Mouse (Mus musculus): ENCODE data around the gene Exo5. TPM values are rescaled to one million over a fixed set of nuclear protein-coding genes. Genes with fewer than 3 reads are reported as not detected.

Gene Exo5
- polyA plus RNA-seq, 1 experiment from 2014 or later = 27.2 TPM

- Histone ChIP-seq H3K9me3 (ENCODE audit: control insufficient read depth, low read length) (no peaks in the 10 kb centered on the region), H3K27me3 (ENCODE audit: control insufficient read depth, insufficient read depth, low read length) (no peaks in the 10 kb centered on the region), H3K27ac (ENCODE audit: low read depth, low read length) (no peak overlapping the region), H3K4me2 (ENCODE audit: low read depth, low read length) (no peak overlapping the region), H3K36me3 (ENCODE audit: control insufficient read depth, insufficient read depth, low read length) (no peaks in the 10 kb centered on the region), H3K4me3 (ENCODE audit: low read depth, low read length) (no peak overlapping the region), H3K9ac (replicated peaks; ENCODE audit: low read depth, low read length) (no peak overlapping the region), H3K4me1 (ENCODE audit: control insufficient read depth, insufficient read depth, low read length) (no peaks in the 10 kb centered on the region)
- 87% methylated on average over 11 of the region's 11 CpGs for WGBS
- no peak for ATAC-seq (ENCODE audit: low read depth)
These were observed 30.2 kb downstream of the Exo5 start for GRCm38 (mm10) chr4:120894584-120894983.

- H3K9ac ChIP-seq (replicated peaks; ENCODE audit: low read depth, low read length) = no peak overlapping the region
- no peak for ATAC-seq (ENCODE audit: low read depth)
- no peaks in the 10 kb centered on the region for H3K36me3 ChIP-seq (ENCODE audit: control insufficient read depth, insufficient read depth, low read length)
- no peaks in the 10 kb centered on the region for H3K4me1 ChIP-seq (ENCODE audit: control insufficient read depth, insufficient read depth, low read length)
- H3K9me3 ChIP-seq (ENCODE audit: control insufficient read depth, low read length) = no peaks in the 10 kb centered on the region
- WGBS = 77% methylated on average over 11 of the region's 11 CpGs
- H3K4me2 ChIP-seq (ENCODE audit: low read depth, low read length) = no peak overlapping the region
- no peak overlapping the region for H3K4me3 ChIP-seq (ENCODE audit: low read depth, low read length)
- no peaks in the 10 kb centered on the region for H3K27me3 ChIP-seq (ENCODE audit: control insufficient read depth, insufficient read depth, low read length)
- H3K27ac ChIP-seq (ENCODE audit: low read depth, low read length) = no peak overlapping the region
These were observed 31.0 kb downstream of the Exo5 start for GRCm38 (mm10) chr4:120893656-120894401.

- no peak overlapping the region for H3K27ac ChIP-seq (ENCODE audit: low read depth, low read length)
- H3K27me3 ChIP-seq (ENCODE audit: control insufficient read depth, insufficient read depth, low read length) = no peaks in the 10 kb centered on the region
- no peak overlapping the region for H3K4me3 ChIP-seq (ENCODE audit: low read depth, low read length)
- H3K9ac ChIP-seq (replicated peaks; ENCODE audit: low read depth, low read length) = no peak overlapping the region
- ATAC-seq (ENCODE audit: low read depth) = no peak
- H3K4me1 ChIP-seq (ENCODE audit: control insufficient read depth, insufficient read depth, low read length) = no peaks in the 10 kb centered on the region
- H3K4me2 ChIP-seq (ENCODE audit: low read depth, low read length) = no peak overlapping the region
- H3K36me3 ChIP-seq (ENCODE audit: control insufficient read depth, insufficient read depth, low read length) = no peaks in the 10 kb centered on the region
- WGBS = 76% methylated on average over 1 of the region's 1 CpGs
- H3K9me3 ChIP-seq (ENCODE audit: control insufficient read depth, low read length) = no peaks in the 10 kb centered on the region
These were observed 32.3 kb downstream of the Exo5 start for GRCm38 (mm10) chr4:120892516-120892915.

- no peak overlapping the region for H3K9ac ChIP-seq (replicated peaks; ENCODE audit: low read depth, low read length)
- no peak overlapping the region for H3K4me3 ChIP-seq (ENCODE audit: low read depth, low read length)
- H3K27me3 ChIP-seq (ENCODE audit: control insufficient read depth, insufficient read depth, low read length) = no peaks in the 10 kb centered on the region
- H3K4me1 ChIP-seq (ENCODE audit: control insufficient read depth, insufficient read depth, low read length) = no peaks in the 10 kb centered on the region
- no peak overlapping the region for H3K27ac ChIP-seq (ENCODE audit: low read depth, low read length)
- H3K9me3 ChIP-seq (ENCODE audit: control insufficient read depth, low read length) = no peaks in the 10 kb centered on the region
- no peak for ATAC-seq (ENCODE audit: low read depth)
- no peak overlapping the region for H3K4me2 ChIP-seq (ENCODE audit: low read depth, low read length)
- no peaks in the 10 kb centered on the region for H3K36me3 ChIP-seq (ENCODE audit: control insufficient read depth, insufficient read depth, low read length)
These were observed 32.9 kb downstream of the Exo5 start for GRCm38 (mm10) chr4:120891960-120892359.

GRCm38 (mm10) chr4:120890754-120891440 is 33.9 kb downstream of the Exo5 start:
- 38% methylated on average over 11 of the region's 11 CpGs for WGBS
- Histone ChIP-seq H3K27me3 (ENCODE audit: control insufficient read depth, insufficient read depth, low read length) (no peaks in the 10 kb centered on the region), H3K27ac (ENCODE audit: low read depth, low read length) (no peak overlapping the region), H3K9me3 (ENCODE audit: control insufficient read depth, low read length) (no peaks in the 10 kb centered on the region), H3K4me3 (ENCODE audit: low read depth, low read length) (no peak overlapping the region), H3K36me3 (ENCODE audit: control insufficient read depth, insufficient read depth, low read length) (no peaks in the 10 kb centered on the region), H3K9ac (replicated peaks; ENCODE audit: low read depth, low read length) (no peak overlapping the region), H3K4me2 (ENCODE audit: low read depth, low read length) (no peak overlapping the region), H3K4me1 (ENCODE audit: control insufficient read depth, insufficient read depth, low read length) (no peaks in the 10 kb centered on the region)
- no peak for ATAC-seq (ENCODE audit: low read depth)

- no peak overlapping the region for H3K4me3 ChIP-seq (ENCODE audit: low read depth, low read length)
- no peaks in the 10 kb centered on the region for H3K27me3 ChIP-seq (ENCODE audit: control insufficient read depth, insufficient read depth, low read length)
- no peak for ATAC-seq (ENCODE audit: low read depth)
- WGBS = 73% methylated on average over 8 of the region's 8 CpGs
- no peaks in the 10 kb centered on the region for H3K9me3 ChIP-seq (ENCODE audit: control insufficient read depth, low read length)
- H3K4me1 ChIP-seq (ENCODE audit: control insufficient read depth, insufficient read depth, low read length) = no peaks in the 10 kb centered on the region
- H3K4me2 ChIP-seq (ENCODE audit: low read depth, low read length) = no peak overlapping the region
- H3K36me3 ChIP-seq (ENCODE audit: control insufficient read depth, insufficient read depth, low read length) = no peaks in the 10 kb centered on the region
- H3K27ac ChIP-seq (ENCODE audit: low read depth, low read length) = no peak overlapping the region
- no peak overlapping the region for H3K9ac ChIP-seq (replicated peaks; ENCODE audit: low read depth, low read length)
These were observed 35.9 kb downstream of the Exo5 start for GRCm38 (mm10) chr4:120888884-120889283.

- ATAC-seq (ENCODE audit: low read depth) = peak; percentile 39; the same call in 1 of the 2 replicates
- WGBS = 28% methylated on average over 8 of the region's 8 CpGs
- H3K9me3 ChIP-seq (ENCODE audit: control insufficient read depth, low read length) = no peaks in the 10 kb centered on the region
These were observed 37.3 kb downstream of the Exo5 start for GRCm38 (mm10) chr4:120887381-120888112.

GRCm38 (mm10) chr4:120886811-120887210 is 38.0 kb downstream of the Exo5 start:
- no peak overlapping the region for H3K4me2 ChIP-seq (ENCODE audit: low read depth, low read length)
- H3K4me3 ChIP-seq (ENCODE audit: low read depth, low read length) = no peak overlapping the region
- WGBS = 88% methylated on average over 5 of the region's 5 CpGs
- no peaks in the 10 kb centered on the region for H3K27me3 ChIP-seq (ENCODE audit: control insufficient read depth, insufficient read depth, low read length)
- no peaks in the 10 kb centered on the region for H3K9me3 ChIP-seq (ENCODE audit: control insufficient read depth, low read length)
- ATAC-seq (ENCODE audit: low read depth) = no peak
- no peak overlapping the region for H3K27ac ChIP-seq (ENCODE audit: low read depth, low read length)
- H3K4me1 ChIP-seq (ENCODE audit: control insufficient read depth, insufficient read depth, low read length) = peaks cover 8% of the 10 kb centered on the region
- no peaks in the 10 kb centered on the region for H3K36me3 ChIP-seq (ENCODE audit: control insufficient read depth, insufficient read depth, low read length)
- no peak overlapping the region for H3K9ac ChIP-seq (replicated peaks; ENCODE audit: low read depth, low read length)

More at GRCm38 (mm10) chr4:120887381-120888112, 37.3 kb downstream of the Exo5 start:
- no peaks in the 10 kb centered on the region for H3K36me3 ChIP-seq (ENCODE audit: control insufficient read depth, insufficient read depth, low read length)
- H3K4me2 ChIP-seq (ENCODE audit: low read depth, low read length) = no peak overlapping the region
- no peaks in the 10 kb centered on the region for H3K27me3 ChIP-seq (ENCODE audit: control insufficient read depth, insufficient read depth, low read length)
- H3K4me1 ChIP-seq (ENCODE audit: control insufficient read depth, insufficient read depth, low read length) = peaks cover under 1% of the 10 kb centered on the region
- no peak overlapping the region for H3K9ac ChIP-seq (replicated peaks; ENCODE audit: low read depth, low read length)
- H3K4me3 ChIP-seq (ENCODE audit: low read depth, low read length) = no peak overlapping the region
- no peak overlapping the region for H3K27ac ChIP-seq (ENCODE audit: low read depth, low read length)

GRCm38 (mm10) chr4:120886131-120886530 is 38.7 kb downstream of the Exo5 start:
- WGBS = 47% methylated on average over 4 of the region's 4 CpGs
- no peak overlapping the region for H3K4me2 ChIP-seq (ENCODE audit: low read depth, low read length)
- H3K4me3 ChIP-seq (ENCODE audit: low read depth, low read length) = no peak overlapping the region
- peaks cover 9% of the 10 kb centered on the region for H3K4me1 ChIP-seq (ENCODE audit: control insufficient read depth, insufficient read depth, low read length)
- H3K36me3 ChIP-seq (ENCODE audit: control insufficient read depth, insufficient read depth, low read length) = no peaks in the 10 kb centered on the region
- no peak overlapping the region for H3K27ac ChIP-seq (ENCODE audit: low read depth, low read length)
- H3K27me3 ChIP-seq (ENCODE audit: control insufficient read depth, insufficient read depth, low read length) = no peaks in the 10 kb centered on the region
- H3K9ac ChIP-seq (replicated peaks; ENCODE audit: low read depth, low read length) = no peak overlapping the region
- H3K9me3 ChIP-seq (ENCODE audit: control insufficient read depth, low read length) = no peaks in the 10 kb centered on the region
- no peak for ATAC-seq (ENCODE audit: low read depth)

Data from neural tube, embryonic 14.5 days (tissue).